Mouse (Mus musculus) ES-CJ7 (cell line): ENCODE results near the gene Mpped1.
A peak's percentile ranks its signal among the peaks of the same experiment; 100 is the strongest.

Experiments used
- DNase-seq: peaks from one replicate; pipeline ENCODE4 v3.0.0; 2011; ENCODE audit warnings: low read depth, low spot score

Gene Mpped1

GRCm38 (mm10) chr15:83883821-83884220 is 104.6 kb downstream of the Mpped1 start:
- DNase-seq, result no peak

- no peak for DNase-seq
Observed at GRCm38 (mm10) chr15:83884291-83884690, 105.0 kb downstream of the Mpped1 start.

- DNase-seq, result no peak
Observed at GRCm38 (mm10) chr15:83892871-83893270, 113.6 kb downstream of the Mpped1 start.

GRCm38 (mm10) chr15:83894261-83894660 is 115.0 kb downstream of the Mpped1 start:
- DNase-seq, result no peak

GRCm38 (mm10) chr15:83896011-83896410 is 116.7 kb downstream of the Mpped1 start:
- peak; percentile 67 for DNase-seq

GRCm38 (mm10) chr15:83897286-83897685 is 118.0 kb downstream of the Mpped1 start:
- DNase-seq, result no peak

GRCm38 (mm10) chr15:83906472-83906871 is 127.2 kb downstream of the Mpped1 start:
- no peak for DNase-seq
